Mouse (Mus musculus): ENCODE measurements around the gene Tap2.

DNA sequence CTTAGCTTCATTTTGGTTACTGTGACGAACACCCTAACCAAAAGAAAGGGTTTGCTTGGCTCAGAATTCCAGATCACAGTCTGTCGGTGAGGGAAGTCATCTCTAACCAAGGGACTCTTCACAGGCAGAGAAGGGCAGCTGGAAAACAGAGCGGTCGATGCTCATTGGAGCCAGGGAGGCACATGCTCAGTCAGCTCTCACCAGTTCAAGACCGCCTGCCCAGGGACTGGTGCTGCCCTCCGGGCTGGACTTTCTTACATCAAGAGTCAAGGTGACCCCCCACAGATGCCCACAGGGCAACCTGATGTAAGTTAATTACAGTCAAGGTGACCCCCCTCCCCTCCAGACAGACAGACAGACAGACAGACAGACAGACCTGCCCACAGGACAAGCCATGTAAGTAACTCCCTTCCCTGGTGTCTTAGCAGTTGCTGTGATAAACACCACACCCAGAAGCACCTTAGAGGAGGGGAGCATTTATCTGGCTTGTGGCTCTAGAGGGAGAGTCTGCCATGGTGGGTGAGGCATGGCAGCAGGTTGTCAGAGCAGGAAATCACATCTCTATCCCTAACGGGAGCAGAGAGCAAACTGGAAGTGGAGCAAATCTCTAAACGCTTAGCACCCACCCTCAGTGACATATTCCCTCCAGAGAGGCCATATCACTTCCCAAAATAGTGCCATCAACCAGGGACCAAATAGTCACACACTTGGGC is 14.0 kb downstream of the Tap2 start:
- TF ChIP-seq CTCF (IDR thresholded peaks at IDR 0.05; ENCODE audit: insufficient read depth, low read depth, low read length): no peak
- no peak for TF ChIP-seq POLR2A (IDR thresholded peaks at IDR 0.05; ENCODE audit: insufficient read depth, low read depth, low read length)
